Mouse (Mus musculus) liver, postnatal 0 days (tissue): ENCODE measurements at regions not wholly inside any gene's neighbourhood (a gene's known extent, or its start where the extent isn't known, plus 50 kb on each side); places are given as distances from the start of the nearest gene placed in this dataset.

ENCODE experiments used
- ATAC-seq: fragments of 200-750 bp; cut with Nextera tagmentation; 2 replicates; pipeline ENCODE4 v1.8.0; 2017; ENCODE audit warnings: mild to moderate bottlenecking, moderate library complexity
- DNase-seq: peaks from one replicate; pipeline ENCODE4 v3.0.0-alpha.2; 2016
- H3K27ac ChIP-seq: fragments of 300-500 bp; sonication (generic); 2 replicates; pipeline ENCODE4 v1.5.1; 2014; ENCODE audit warnings: antibody characterized with exemption, moderate library complexity, mild to moderate bottlenecking, low read depth
- H3K27me3 ChIP-seq: fragments of 300-500 bp; sonication (generic); 2 replicates; pipeline ENCODE4 v1.6.1; 2014; ENCODE audit warnings: low read length, control low read depth, mixed read lengths; ENCODE audit not compliant: insufficient read depth
- H3K36me3 ChIP-seq: fragments of 300-500 bp; sonication (generic); replicated peaks from 2 replicates; pipeline ENCODE4 v1.6.1; 2014; ENCODE audit warnings: mild to moderate bottlenecking, control low read depth, low read length, moderate library complexity, mixed read lengths; ENCODE audit not compliant: insufficient read depth
- H3K4me1 ChIP-seq: fragments of 300-500 bp; sonication (generic); 2 replicates; pipeline ENCODE4 v1.6.1; 2014; ENCODE audit warnings: antibody characterized with exemption, mild to moderate bottlenecking, control low read depth; ENCODE audit not compliant: insufficient read depth
- H3K4me2 ChIP-seq: fragments of 300-500 bp; sonication (generic); 2 replicates; pipeline ENCODE4 v1.6.1; 2014; ENCODE audit warnings: low read depth, mild to moderate bottlenecking, low read length, moderate library complexity, mixed read lengths
- H3K4me3 ChIP-seq: fragments of 300-500 bp; sonication (generic); 2 replicates; pipeline ENCODE4 v1.5.1; 2014; ENCODE audit warnings: low read depth, low read length
- H3K9ac ChIP-seq: fragments of 300-500 bp; sonication (generic); replicated peaks from 2 replicates; pipeline ENCODE4 v1.6.1; 2014; ENCODE audit warnings: mild to moderate bottlenecking, moderate library complexity
- H3K9me3 ChIP-seq: fragments of 300-500 bp; sonication (generic); 2 replicates; pipeline ENCODE4 v1.6.1; 2016; ENCODE audit warnings: mild to moderate bottlenecking, control low read depth, low read length, mixed read lengths
- CTCF ChIP-seq: sonication (generic); IDR thresholded peaks from 2 replicates; pipeline ENCODE4 v1.5.1; 2016; ENCODE audit warnings: antibody characterized with exemption, low read depth
- EP300 ChIP-seq: IDR thresholded peaks from 2 replicates; pipeline ENCODE4 v1.6.1; 2016; ENCODE audit warnings: antibody characterized with exemption, low read depth, mild to moderate bottlenecking
- WGBS: fragments of 180-500 bp; shearing (Covaris S2); extraction: QIAGEN DNeasy Blood & Tissue Kit; methylation state at CpG from one replicate; pipeline ENCODE4 v1.1.7; 2014; ENCODE audit not compliant: insufficient replicate concordance; 5-methylcytosine and 5-hydroxymethylcytosine counted together

DNA sequence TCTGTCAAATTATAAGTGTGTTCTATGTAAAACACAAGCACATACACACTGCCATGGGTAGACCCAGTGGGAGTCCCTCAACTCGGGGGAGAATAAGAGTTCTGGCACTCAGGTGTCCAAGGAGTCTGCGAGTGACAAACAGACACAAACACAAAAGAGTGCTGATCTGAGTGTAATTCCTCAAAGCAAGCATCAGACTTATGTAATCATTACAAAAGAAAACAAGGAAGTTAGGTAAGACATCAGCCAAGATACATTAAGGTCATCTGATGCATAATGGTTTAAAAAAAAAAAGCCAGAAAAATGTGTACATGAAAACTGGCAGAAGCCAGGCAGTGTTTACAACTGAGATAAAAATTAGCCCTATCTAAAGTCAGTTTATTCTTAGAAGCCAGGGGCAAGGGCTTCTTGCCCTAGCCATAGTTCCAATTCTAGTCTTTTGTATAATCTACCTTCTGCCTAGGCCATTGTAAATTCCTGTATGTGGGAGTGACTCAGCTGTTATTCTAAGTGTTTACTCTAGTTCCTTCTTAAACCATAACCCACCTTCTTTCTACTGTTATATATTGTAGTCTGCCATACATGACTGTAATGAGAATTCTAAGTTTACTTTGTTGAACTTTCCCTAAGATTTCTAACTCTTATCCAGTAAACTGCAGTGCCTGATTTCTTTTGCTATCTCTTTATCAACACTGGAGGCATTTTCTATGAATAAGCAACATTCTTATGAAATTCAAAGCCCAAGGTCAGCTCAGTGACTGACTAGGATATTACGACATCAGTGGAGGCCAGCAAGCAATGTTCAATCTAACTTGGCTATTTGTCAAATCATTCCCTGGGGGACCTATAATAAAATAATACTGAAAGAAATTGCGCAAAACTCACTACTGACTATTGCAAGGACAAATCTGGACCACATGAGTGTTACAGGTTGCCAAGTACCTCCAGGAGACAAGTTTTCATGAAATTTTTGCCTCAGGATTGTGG, 178.1 kb upstream of the Brinp3 start:
- Histone ChIP-seq H3K4me1 (no peaks in the 10 kb centered on the region), H3K4me3 (no peak overlapping the region), H3K27ac (no peak overlapping the region), H3K9ac (no peak overlapping the region), H3K27me3 (no peaks in the 10 kb centered on the region), H3K9me3 (no peaks in the 10 kb centered on the region), H3K4me2 (no peak overlapping the region), H3K36me3 (no peaks in the 10 kb centered on the region)
- TF ChIP-seq EP300 (no peak), CTCF (no peak)
- 65% methylated on average over 4 of the region's 4 CpGs for WGBS
- ATAC-seq (no peak), DNase-seq (no peak)

DNA sequence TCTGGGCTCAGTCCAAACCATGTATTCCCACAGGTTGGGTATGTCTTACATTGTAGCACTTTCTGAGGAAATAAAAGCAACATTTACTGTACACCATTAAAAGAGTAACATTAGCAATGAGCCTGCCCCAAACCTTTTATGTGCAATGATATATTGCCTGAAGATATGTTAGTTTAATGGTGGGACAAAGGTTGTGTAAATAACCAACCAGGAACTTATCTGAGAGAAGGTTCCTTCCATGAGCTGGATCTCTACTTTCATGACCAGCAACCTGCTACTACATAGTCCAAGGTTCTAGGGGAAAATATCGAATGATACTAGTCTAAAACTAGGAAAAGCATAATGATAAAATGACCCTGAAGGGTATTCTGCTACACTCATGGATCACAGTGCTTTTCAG, 172.5 kb upstream of the Brinp3 start:
- Histone ChIP-seq H3K4me1 (no peaks in the 10 kb centered on the region), H3K9ac (no peak overlapping the region), H3K4me2 (no peak overlapping the region), H3K36me3 (no peaks in the 10 kb centered on the region), H3K4me3 (no peak overlapping the region), H3K27me3 (no peaks in the 10 kb centered on the region), H3K27ac (no peak overlapping the region), H3K9me3 (no peaks in the 10 kb centered on the region)
- ATAC-seq (no peak), DNase-seq (no peak)
- 73% methylated on average over 1 of the region's 1 CpGs for WGBS
- TF ChIP-seq CTCF (no peak), EP300 (no peak)

DNA sequence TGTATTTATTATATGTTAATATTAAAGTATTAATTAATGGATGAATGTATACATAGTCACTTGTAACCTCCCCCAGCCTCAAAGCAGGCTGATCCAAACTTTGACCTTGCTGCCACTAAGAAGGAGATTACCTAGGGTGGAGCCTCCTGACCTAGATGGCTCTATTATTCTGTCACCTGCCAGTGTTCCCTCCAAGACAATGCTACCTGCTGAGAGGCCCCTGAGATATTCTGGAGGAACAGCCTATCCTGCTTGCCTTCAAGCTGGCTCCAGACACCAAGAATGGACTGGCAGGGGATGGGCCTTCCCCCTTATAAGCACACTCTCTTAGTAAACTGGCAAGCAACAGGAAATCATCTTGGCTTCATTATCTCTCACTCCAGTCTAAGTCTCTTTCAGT, 171.7 kb upstream of the Brinp3 start:
- Histone ChIP-seq H3K9ac (no peak overlapping the region), H3K27me3 (no peaks in the 10 kb centered on the region), H3K36me3 (no peaks in the 10 kb centered on the region), H3K4me1 (no peaks in the 10 kb centered on the region), H3K4me2 (no peak overlapping the region), H3K27ac (no peak overlapping the region), H3K4me3 (no peak overlapping the region), H3K9me3 (no peaks in the 10 kb centered on the region)
- DNase-seq (no peak), ATAC-seq (no peak)
- TF ChIP-seq EP300, result no peak
- TF ChIP-seq CTCF, result no peak

DNA sequence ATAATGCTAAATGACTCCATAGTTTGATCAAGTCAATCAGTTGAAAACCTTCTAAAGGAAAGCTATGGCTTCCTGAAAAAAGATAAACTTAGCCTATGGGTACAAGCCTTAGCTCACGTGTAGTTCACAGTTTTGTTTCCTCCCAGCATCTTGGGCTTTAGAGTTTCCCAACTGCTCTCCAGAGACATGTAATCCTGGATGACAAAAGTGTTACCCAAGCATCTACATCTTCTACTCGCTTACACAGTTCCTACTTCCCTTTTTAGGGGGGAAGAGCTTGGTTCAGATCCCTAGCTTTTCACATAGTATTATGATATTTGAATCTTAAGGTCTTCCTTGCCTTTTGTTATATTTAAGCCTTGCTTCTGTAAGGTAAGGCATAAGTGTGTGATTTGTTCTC, 157.5 kb upstream of the Brinp3 start:
- DNase-seq (no peak), ATAC-seq (peak; percentile 58)
- Histone ChIP-seq H3K27ac (no peak overlapping the region), H3K27me3 (no peaks in the 10 kb centered on the region), H3K4me2 (no peak overlapping the region), H3K9ac (no peak overlapping the region), H3K36me3 (no peaks in the 10 kb centered on the region), H3K4me1 (no peaks in the 10 kb centered on the region), H3K4me3 (no peak overlapping the region), H3K9me3 (no peaks in the 10 kb centered on the region)
- TF ChIP-seq CTCF (no peak), EP300 (no peak)
- WGBS, result 55% methylated on average over 2 of the region's 2 CpGs

DNA sequence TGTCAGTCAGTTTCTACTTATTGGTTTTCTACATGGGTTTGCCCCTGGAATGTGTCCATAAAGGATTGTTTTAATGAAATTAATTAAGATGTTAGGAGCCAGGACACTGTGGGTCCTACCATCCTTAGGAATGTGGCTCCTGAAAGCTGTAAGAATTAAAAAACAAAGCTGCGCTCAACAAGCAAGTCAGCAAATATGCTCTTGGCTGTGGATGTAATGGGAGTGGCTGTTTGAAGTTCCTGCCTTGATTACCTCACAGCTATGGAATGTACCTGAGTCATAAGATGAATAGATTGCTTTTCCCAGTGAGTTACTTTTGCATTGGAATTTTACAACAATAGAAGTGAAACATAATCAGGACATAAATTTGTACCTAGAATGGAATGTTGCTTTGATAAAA, 137.6 kb upstream of the Brinp3 start:
- ATAC-seq (no peak), DNase-seq (no peak)
- no peak for TF ChIP-seq CTCF
- no peak for TF ChIP-seq EP300
- Histone ChIP-seq H3K9me3 (no peaks in the 10 kb centered on the region), H3K27ac (no peak overlapping the region), H3K36me3 (no peaks in the 10 kb centered on the region), H3K4me2 (no peak overlapping the region), H3K27me3 (no peaks in the 10 kb centered on the region), H3K9ac (no peak overlapping the region), H3K4me3 (no peak overlapping the region), H3K4me1 (no peaks in the 10 kb centered on the region)
- 83% methylated on average over 1 of the region's 1 CpGs for WGBS

DNA sequence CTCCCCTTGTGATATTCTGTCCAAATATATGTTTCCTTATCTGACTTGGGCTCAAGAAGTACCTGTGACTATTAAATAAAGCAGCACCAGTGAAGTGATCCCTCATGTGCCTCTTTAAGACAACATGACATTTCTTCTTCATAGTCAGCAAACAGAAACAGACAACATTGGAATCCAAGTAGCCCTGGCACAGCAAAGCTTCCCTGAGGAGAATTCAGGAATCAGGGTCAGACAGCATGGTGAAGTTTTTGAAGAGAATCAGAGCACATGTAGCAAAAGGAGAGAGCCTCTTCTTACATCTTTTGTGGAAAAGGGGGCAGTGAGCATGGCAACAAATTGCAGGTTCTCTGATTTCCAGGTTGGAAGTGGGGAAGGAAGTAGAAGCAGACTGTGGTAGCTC, 136.3 kb upstream of the Brinp3 start:
- DNase-seq, result no peak
- H3K4me2 ChIP-seq, result no peak overlapping the region

More for the DNA sequence above, 136.3 kb upstream of the Brinp3 start:
- no peak overlapping the region for H3K4me3 ChIP-seq
- H3K4me1 ChIP-seq, result no peaks in the 10 kb centered on the region
- no peak for ATAC-seq
- no peak overlapping the region for H3K9ac ChIP-seq
- TF ChIP-seq CTCF (no peak), EP300 (no peak)
- H3K27ac ChIP-seq, result no peak overlapping the region
- H3K9me3 ChIP-seq, result no peaks in the 10 kb centered on the region
- no peaks in the 10 kb centered on the region for H3K27me3 ChIP-seq
- no peaks in the 10 kb centered on the region for H3K36me3 ChIP-seq
